Mouse (Mus musculus): ENCODE measurements around the gene Samd11. TPM values are rescaled to one million over a fixed set of nuclear protein-coding genes. Genes with fewer than 3 reads are reported as not detected.
A peak's percentile ranks its signal among the peaks of the same experiment; 100 is the strongest.

The Samd11 gene
- polyA plus RNA-seq (2014; fragmentation: Nextera tagmentation; extraction: Ambion mirVana) = 1.9 and 3.1 TPM in 2 replicates

DNA sequence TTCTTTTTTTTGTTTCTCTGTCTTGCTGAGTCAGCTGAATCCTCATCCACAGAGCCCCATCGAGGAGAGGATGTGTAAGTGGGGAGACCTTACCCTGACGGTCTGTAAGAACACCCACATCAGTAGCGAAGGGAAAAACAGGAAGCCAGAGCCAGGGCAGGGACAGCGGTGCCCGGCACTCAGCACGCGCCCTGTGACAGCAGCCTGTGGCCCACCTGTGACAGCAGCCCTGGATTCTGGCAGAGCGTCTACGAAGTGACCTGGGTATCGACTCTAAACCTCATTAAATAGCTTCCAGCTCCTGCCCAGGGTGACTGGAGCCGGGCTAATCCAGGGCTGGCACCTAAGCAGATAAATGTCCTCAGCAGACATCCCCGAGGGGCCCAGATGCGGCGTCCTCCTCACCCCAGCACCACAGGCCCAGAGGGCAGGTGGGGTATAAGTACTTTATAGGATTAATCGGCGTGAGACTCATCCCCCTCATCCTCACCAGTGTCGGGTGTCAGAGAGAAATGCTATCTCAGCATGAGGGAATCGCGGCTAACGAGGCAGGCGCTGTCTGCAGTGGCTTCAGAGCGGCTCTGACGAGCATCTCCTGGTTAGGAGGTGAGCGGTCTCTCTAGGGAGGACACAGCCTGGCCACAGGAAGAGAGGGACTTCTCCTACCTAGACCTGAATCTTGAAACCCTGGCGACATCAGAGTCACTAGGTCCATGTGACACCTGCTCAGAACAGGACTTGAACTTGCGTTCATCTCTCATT, at the start of gene Samd11:
Gene Samd11, minus strand, starts transcription at position 580 of the 762 bp plus-strand sequence.
- H3K27me3 ChIP-seq (ENCODE audit: control insufficient read depth, insufficient read depth, low read length) = peaks cover 3% of the 10 kb centered on the region; the same call in 1 of the 2 replicates
- no peaks in the 10 kb centered on the region for H3K9me3 ChIP-seq (ENCODE audit: control insufficient read depth, low read length)
- no peaks in the 10 kb centered on the region for H3K36me3 ChIP-seq (ENCODE audit: control insufficient read depth, insufficient read depth, low read length)
- H3K9ac ChIP-seq (replicated peaks; ENCODE audit: low read depth, low read length) = no peak within 1 kb of the TSS
- H3K27ac ChIP-seq (ENCODE audit: low read depth, low read length) = no peak within 1 kb of the TSS
- peaks cover 7% of the 10 kb centered on the region; the same call in 1 of the 2 replicates for H3K4me1 ChIP-seq (ENCODE audit: control insufficient read depth, insufficient read depth, low read length)
- H3K4me3 ChIP-seq (ENCODE audit: low read depth, low read length) = peak within 1 kb of the TSS; percentile 21
- WGBS = 3% methylated on average over 26 of the region's 26 CpGs
- ATAC-seq (ENCODE audit: low read depth) = peak; percentile 45
- peak within 1 kb of the TSS; percentile 35; the same call in 1 of the 2 replicates for H3K4me2 ChIP-seq (ENCODE audit: low read depth, low read length)

- H3K27ac ChIP-seq (ENCODE audit: low read depth, low read length) = no peak overlapping the region
- H3K27me3 ChIP-seq (ENCODE audit: control insufficient read depth, insufficient read depth, low read length) = peaks cover 3% of the 10 kb centered on the region; the same call in 1 of the 2 replicates
- H3K9ac ChIP-seq (replicated peaks; ENCODE audit: low read depth, low read length) = no peak overlapping the region
- peaks cover 7% of the 10 kb centered on the region; the same call in 1 of the 2 replicates for H3K4me1 ChIP-seq (ENCODE audit: control insufficient read depth, insufficient read depth, low read length)
- whole genome bisulfite sequencing = 1% methylated on average over 27 of the region's 30 CpGs
- no peaks in the 10 kb centered on the region for H3K36me3 ChIP-seq (ENCODE audit: control insufficient read depth, insufficient read depth, low read length)
- H3K4me2 ChIP-seq (ENCODE audit: low read depth, low read length) = peak overlapping the region; percentile 35
- H3K4me3 ChIP-seq (ENCODE audit: low read depth, low read length) = peak overlapping the region; percentile 21
- ATAC-seq (ENCODE audit: low read depth) = peak; percentile 76
- H3K9me3 ChIP-seq (ENCODE audit: control insufficient read depth, low read length) = no peaks in the 10 kb centered on the region
Observed at GRCm38 (mm10) chr4:156254361-156255077, 938 bp downstream of the Samd11 start.

- no peak for ATAC-seq (ENCODE audit: low read depth)
- Histone ChIP-seq H3K27me3 (ENCODE audit: control insufficient read depth, insufficient read depth, low read length) (peaks cover 3% of the 10 kb centered on the region; the same call in 1 of the 2 replicates), H3K9ac (replicated peaks; ENCODE audit: low read depth, low read length) (no peak overlapping the region), H3K9me3 (ENCODE audit: control insufficient read depth, low read length) (no peaks in the 10 kb centered on the region), H3K4me1 (ENCODE audit: control insufficient read depth, insufficient read depth, low read length) (peaks cover 7% of the 10 kb centered on the region; the same call in 1 of the 2 replicates), H3K4me2 (ENCODE audit: low read depth, low read length) (no peak overlapping the region), H3K4me3 (ENCODE audit: low read depth, low read length) (no peak overlapping the region), H3K36me3 (ENCODE audit: control insufficient read depth, insufficient read depth, low read length) (0 out of 2 replicates have a peak, but pooled peaks cover under 1% of the 10 kb centered on the region), H3K27ac (ENCODE audit: low read depth, low read length) (no peak overlapping the region)
- WGBS = 39% methylated on average over 7 of the region's 7 CpGs
Observed at GRCm38 (mm10) chr4:156253043-156253442, 2.4 kb downstream of the Samd11 start.

GRCm38 (mm10) chr4:156252619-156253018, 2.8 kb downstream of the Samd11 start:
- 27% methylated on average over 3 of the region's 3 CpGs for WGBS
- Histone ChIP-seq H3K27me3 (ENCODE audit: control insufficient read depth, insufficient read depth, low read length) (peaks cover 3% of the 10 kb centered on the region; the same call in 1 of the 2 replicates), H3K9me3 (ENCODE audit: control insufficient read depth, low read length) (no peaks in the 10 kb centered on the region), H3K4me2 (ENCODE audit: low read depth, low read length) (no peak overlapping the region), H3K27ac (ENCODE audit: low read depth, low read length) (no peak overlapping the region), H3K4me3 (ENCODE audit: low read depth, low read length) (no peak overlapping the region), H3K4me1 (ENCODE audit: control insufficient read depth, insufficient read depth, low read length) (peaks cover 7% of the 10 kb centered on the region; the same call in 1 of the 2 replicates), H3K9ac (replicated peaks; ENCODE audit: low read depth, low read length) (no peak overlapping the region), H3K36me3 (ENCODE audit: control insufficient read depth, insufficient read depth, low read length) (peaks cover 5% of the 10 kb centered on the region; the same call in 1 of the 2 replicates)
- 0 out of 2 replicates have a peak, but pooled peaks have one; percentile 13 for ATAC-seq (ENCODE audit: low read depth)

GRCm38 (mm10) chr4:156252140-156252539, 3.3 kb downstream of the Samd11 start:
- 0 out of 2 replicates have a peak, but pooled peaks have one; percentile 9 for ATAC-seq (ENCODE audit: low read depth)
- H3K4me1 ChIP-seq (ENCODE audit: control insufficient read depth, insufficient read depth, low read length) = peaks cover 7% of the 10 kb centered on the region; the same call in 1 of the 2 replicates
- WGBS = 43% methylated on average over 7 of the region's 7 CpGs
- peaks cover 3% of the 10 kb centered on the region; the same call in 1 of the 2 replicates for H3K27me3 ChIP-seq (ENCODE audit: control insufficient read depth, insufficient read depth, low read length)
- peaks cover 8% of the 10 kb centered on the region for H3K36me3 ChIP-seq (ENCODE audit: control insufficient read depth, insufficient read depth, low read length)
- no peak overlapping the region for H3K27ac ChIP-seq (ENCODE audit: low read depth, low read length)
- H3K9me3 ChIP-seq (ENCODE audit: control insufficient read depth, low read length) = no peaks in the 10 kb centered on the region
- H3K4me2 ChIP-seq (ENCODE audit: low read depth, low read length) = no peak overlapping the region
- H3K9ac ChIP-seq (replicated peaks; ENCODE audit: low read depth, low read length) = no peak overlapping the region
- H3K4me3 ChIP-seq (ENCODE audit: low read depth, low read length) = no peak overlapping the region

- Histone ChIP-seq H3K9ac (replicated peaks; ENCODE audit: low read depth, low read length) (no peak overlapping the region), H3K4me2 (ENCODE audit: low read depth, low read length) (no peak overlapping the region), H3K27ac (ENCODE audit: low read depth, low read length) (no peak overlapping the region), H3K27me3 (ENCODE audit: control insufficient read depth, insufficient read depth, low read length) (peaks cover 3% of the 10 kb centered on the region; the same call in 1 of the 2 replicates), H3K4me1 (ENCODE audit: control insufficient read depth, insufficient read depth, low read length) (peaks cover 7% of the 10 kb centered on the region; the same call in 1 of the 2 replicates), H3K36me3 (ENCODE audit: control insufficient read depth, insufficient read depth, low read length) (peaks cover 16% of the 10 kb centered on the region), H3K9me3 (ENCODE audit: control insufficient read depth, low read length) (no peaks in the 10 kb centered on the region), H3K4me3 (ENCODE audit: low read depth, low read length) (no peak overlapping the region)
- no peak for ATAC-seq (ENCODE audit: low read depth)
- 64% methylated on average over 8 of the region's 8 CpGs for WGBS
Observed at GRCm38 (mm10) chr4:156251081-156251480, 4.4 kb downstream of the Samd11 start.

- H3K36me3 ChIP-seq (ENCODE audit: control insufficient read depth, insufficient read depth, low read length) = peaks cover 30% of the 10 kb centered on the region
- H3K9ac ChIP-seq (replicated peaks; ENCODE audit: low read depth, low read length) = no peak overlapping the region
- H3K27ac ChIP-seq (ENCODE audit: low read depth, low read length) = no peak overlapping the region
- WGBS = 54% methylated on average over 11 of the region's 11 CpGs
- H3K9me3 ChIP-seq (ENCODE audit: control insufficient read depth, low read length) = no peaks in the 10 kb centered on the region
- H3K4me2 ChIP-seq (ENCODE audit: low read depth, low read length) = no peak overlapping the region
- no peak overlapping the region for H3K4me3 ChIP-seq (ENCODE audit: low read depth, low read length)
- peaks cover 4% of the 10 kb centered on the region; the same call in 1 of the 2 replicates for H3K4me1 ChIP-seq (ENCODE audit: control insufficient read depth, insufficient read depth, low read length)
- no peaks in the 10 kb centered on the region for H3K27me3 ChIP-seq (ENCODE audit: control insufficient read depth, insufficient read depth, low read length)
- ATAC-seq (ENCODE audit: low read depth) = no peak
Observed at GRCm38 (mm10) chr4:156249567-156249966, 5.9 kb downstream of the Samd11 start.

DNA sequence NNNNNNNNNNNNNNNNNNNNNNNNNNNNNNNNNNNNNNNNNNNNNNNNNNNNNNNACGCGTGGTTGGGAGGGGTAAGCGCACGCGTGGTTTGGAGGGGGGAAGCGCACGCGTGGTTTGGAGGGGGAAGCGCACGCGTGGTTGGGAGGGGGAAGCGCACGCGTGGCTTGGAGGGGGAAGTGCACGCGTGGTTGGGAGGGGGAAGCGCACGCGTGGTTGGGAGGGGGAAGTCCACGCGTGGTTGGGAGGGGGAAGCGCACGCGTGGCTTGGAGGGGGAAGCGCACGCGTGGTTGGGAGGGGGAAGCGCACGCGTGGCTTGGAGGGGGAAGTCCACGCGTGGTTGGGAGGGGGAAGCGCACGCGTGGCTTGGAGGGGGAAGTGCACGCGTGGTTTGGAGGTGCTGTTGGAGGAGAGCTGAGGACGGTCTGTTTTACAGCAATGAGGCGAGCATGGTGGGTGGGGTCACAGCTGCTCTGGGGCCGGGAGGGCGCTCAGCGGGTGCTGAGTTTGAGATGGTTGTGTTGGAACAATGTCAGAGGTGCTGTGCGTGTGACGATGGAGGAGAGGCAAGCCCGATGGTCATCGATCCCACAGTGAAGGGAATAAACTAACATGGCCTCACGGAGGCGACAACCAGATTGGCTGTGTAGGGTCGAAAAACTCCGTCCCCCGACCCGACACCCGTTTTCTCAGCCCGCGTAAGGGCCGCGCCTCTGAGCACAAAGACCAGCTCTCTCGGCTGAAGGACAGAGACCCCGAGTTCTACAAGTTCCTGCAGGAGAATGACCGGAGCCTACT, 18.6 kb downstream of the Samd11 start:
- Histone ChIP-seq H3K9ac (replicated peaks; ENCODE audit: low read depth, low read length) (peak overlapping the region; percentile 73; the same call in 1 of the 2 replicates), H3K9me3 (ENCODE audit: control insufficient read depth, low read length) (no peaks in the 10 kb centered on the region), H3K27me3 (ENCODE audit: control insufficient read depth, insufficient read depth, low read length) (no peaks in the 10 kb centered on the region), H3K36me3 (ENCODE audit: control insufficient read depth, insufficient read depth, low read length) (peaks cover 45% of the 10 kb centered on the region), H3K4me3 (ENCODE audit: low read depth, low read length) (peak overlapping the region; percentile 87), H3K27ac (ENCODE audit: low read depth, low read length) (no peak overlapping the region), H3K4me1 (ENCODE audit: control insufficient read depth, insufficient read depth, low read length) (peaks cover 14% of the 10 kb centered on the region), H3K4me2 (ENCODE audit: low read depth, low read length) (peak overlapping the region; percentile 93)
- WGBS = 26% methylated on average over 55 of the region's 60 CpGs
- no peak for ATAC-seq (ENCODE audit: low read depth)

All from neural tube, embryonic 14.5 days (tissue).